Mouse (Mus musculus): ENCODE data around the gene Wwox. TPM values are rescaled to one million over a fixed set of nuclear protein-coding genes. Genes with fewer than 3 reads are reported as not detected.

The Wwox gene
- total RNA-seq, 1 experiment: 12.5 TPM

GRCm38 (mm10) chr8:115033194-115033593 lies 593.7 kb downstream of the Wwox start:
- Histone ChIP-seq H3K27ac (ENCODE audit: insufficient read depth, low read depth, low read length, poor library complexity, severe bottlenecking) (no peak overlapping the region), H3K36me3 (ENCODE audit: control insufficient read depth, insufficient read depth, low read length, poor library complexity, severe bottlenecking) (no peaks in the 10 kb centered on the region), H3K9ac (ENCODE audit: insufficient read depth, low read depth, low read length, poor library complexity, severe bottlenecking) (no peak overlapping the region), H3K4me1 (ENCODE audit: control insufficient read depth in 2 of 2, insufficient read depth in 2 of 2, low read length in 2 of 2, poor library complexity in 1 of 2) (no peaks in the 10 kb centered on the region), H3K9me3 (ENCODE audit: control insufficient read depth, insufficient read depth, low read depth, low read length) (no peaks in the 10 kb centered on the region), H3K4me3 (ENCODE audit: insufficient read depth in 1 of 2, low read depth in 1 of 2, low read length in 2 of 2, poor library complexity in 1 of 2, severe bottlenecking in 1 of 2) (no peak overlapping the region)
- in situ Hi-C loops (cut with MboI; ENCODE audit: low sequenced_read_pairs in 2 of 2, unreplicated experiment in 2 of 2): no loop called here
- TF ChIP-seq ZNF384 (IDR thresholded peaks at IDR 0.05; ENCODE audit: low read depth, low read length): no peak
- no peak for TF ChIP-seq HCFC1 (IDR thresholded peaks at IDR 0.05; ENCODE audit: borderline replicate concordance, insufficient read depth, low read length)
- TF ChIP-seq ZC3H11A (IDR thresholded peaks at IDR 0.05; ENCODE audit: borderline replicate concordance, low read depth, low read length): no peak
- no peak for TF ChIP-seq CHD2 (IDR thresholded peaks at IDR 0.05; ENCODE audit: low read depth, low read length)
- no peak for TF ChIP-seq MAFK (IDR thresholded peaks at IDR 0.05; ENCODE audit: insufficient read depth, low read depth, low read length)
- no peak for DNase-seq (ENCODE audit: low read depth, low spot score)

DNA sequence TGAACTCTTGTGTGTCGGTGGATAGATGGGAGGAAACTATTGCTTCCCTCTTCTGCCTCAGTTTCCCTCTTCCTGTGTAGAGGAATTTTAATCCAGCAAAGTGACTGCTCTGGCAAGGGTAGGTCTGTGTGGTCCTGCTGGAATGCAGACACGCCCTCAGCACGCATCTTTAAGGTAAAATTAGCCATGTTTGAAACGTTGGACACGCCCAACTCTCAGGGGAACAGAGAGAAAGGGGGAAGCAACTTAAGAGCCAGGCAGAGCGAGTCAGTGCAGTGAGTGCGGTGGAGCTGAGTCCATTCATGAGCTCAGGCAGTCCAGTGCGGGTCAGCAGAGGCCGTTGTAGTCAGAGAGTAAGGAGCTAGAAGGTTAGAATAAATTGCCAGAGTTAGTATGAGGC lies 596.6 kb downstream of the Wwox start:
- in situ Hi-C loops (cut with MboI; ENCODE audit: low sequenced_read_pairs in 2 of 2, unreplicated experiment in 2 of 2): no loop called here

GRCm38 (mm10) chr8:115038426-115038825 lies 599.0 kb downstream of the Wwox start:
- TF ChIP-seq ZNF384 (IDR thresholded peaks at IDR 0.05; ENCODE audit: low read depth, low read length): no peak
- no peak for TF ChIP-seq HCFC1 (IDR thresholded peaks at IDR 0.05; ENCODE audit: borderline replicate concordance, insufficient read depth, low read length)
- no peak for TF ChIP-seq MAFK (IDR thresholded peaks at IDR 0.05; ENCODE audit: insufficient read depth, low read depth, low read length)
- no peak for TF ChIP-seq ZC3H11A (IDR thresholded peaks at IDR 0.05; ENCODE audit: borderline replicate concordance, low read depth, low read length)
- no peak for TF ChIP-seq CHD2 (IDR thresholded peaks at IDR 0.05; ENCODE audit: low read depth, low read length)

More for the DNA sequence above, 596.6 kb downstream of the Wwox start:
- Histone ChIP-seq H3K4me1 (ENCODE audit: control insufficient read depth in 2 of 2, insufficient read depth in 2 of 2, low read length in 2 of 2, poor library complexity in 1 of 2) (no peaks in the 10 kb centered on the region; a peak in 1 of 4 replicates), H3K4me3 (ENCODE audit: insufficient read depth in 1 of 2, low read depth in 1 of 2, low read length in 2 of 2, poor library complexity in 1 of 2, severe bottlenecking in 1 of 2) (no peak overlapping the region), H3K27ac (ENCODE audit: insufficient read depth, low read depth, low read length, poor library complexity, severe bottlenecking) (no peak overlapping the region), H3K36me3 (ENCODE audit: control insufficient read depth, insufficient read depth, low read length, poor library complexity, severe bottlenecking) (no peaks in the 10 kb centered on the region), H3K9me3 (ENCODE audit: control insufficient read depth, insufficient read depth, low read depth, low read length) (no peaks in the 10 kb centered on the region), H3K9ac (ENCODE audit: insufficient read depth, low read depth, low read length, poor library complexity, severe bottlenecking) (no peak overlapping the region)
- no peak for DNase-seq (ENCODE audit: low read depth, low spot score)
- TF ChIP-seq HCFC1 (IDR thresholded peaks at IDR 0.05; ENCODE audit: borderline replicate concordance, insufficient read depth, low read length): no peak
- TF ChIP-seq CHD2 (IDR thresholded peaks at IDR 0.05; ENCODE audit: low read depth, low read length): no peak
- TF ChIP-seq MAFK (IDR thresholded peaks at IDR 0.05; ENCODE audit: insufficient read depth, low read depth, low read length): no peak
- TF ChIP-seq ZNF384 (IDR thresholded peaks at IDR 0.05; ENCODE audit: low read depth, low read length): no peak
- TF ChIP-seq ZC3H11A (IDR thresholded peaks at IDR 0.05; ENCODE audit: borderline replicate concordance, low read depth, low read length): no peak

DNA sequence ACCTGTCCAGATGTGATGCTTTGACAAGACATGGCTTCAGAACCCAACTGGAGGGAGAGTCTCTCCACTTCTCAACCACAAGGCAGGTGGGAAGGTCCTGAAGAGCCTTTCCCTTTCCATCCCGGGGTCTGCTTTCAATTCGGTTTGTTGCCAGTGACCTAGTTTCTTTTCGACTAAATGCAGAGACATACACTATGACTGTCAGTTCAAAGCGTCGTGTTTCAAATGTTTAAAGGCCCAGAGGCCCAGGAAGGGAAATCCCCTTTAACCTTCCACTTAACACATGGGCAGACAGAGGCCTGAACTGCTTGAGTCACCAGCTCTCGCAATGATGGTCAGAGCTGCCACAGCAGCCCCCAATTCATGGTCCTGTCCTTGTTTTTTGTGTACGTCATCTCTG lies 606.3 kb downstream of the Wwox start:
- H3K4me1 ChIP-seq (ENCODE audit: control insufficient read depth in 2 of 2, insufficient read depth in 2 of 2, low read length in 2 of 2, poor library complexity in 1 of 2): no peaks in the 10 kb centered on the region
- no peaks in the 10 kb centered on the region for H3K9me3 ChIP-seq (ENCODE audit: control insufficient read depth, insufficient read depth, low read depth, low read length)
- in situ Hi-C loops (cut with MboI; ENCODE audit: low sequenced_read_pairs in 2 of 2, unreplicated experiment in 2 of 2): no loop called here
- no peak overlapping the region for H3K27ac ChIP-seq (ENCODE audit: insufficient read depth, low read depth, low read length, poor library complexity, severe bottlenecking)
- H3K4me3 ChIP-seq (ENCODE audit: insufficient read depth in 1 of 2, low read depth in 1 of 2, low read length in 2 of 2, poor library complexity in 1 of 2, severe bottlenecking in 1 of 2): no peak overlapping the region
- TF ChIP-seq HCFC1 (IDR thresholded peaks at IDR 0.05; ENCODE audit: borderline replicate concordance, insufficient read depth, low read length): no peak
- no peak for TF ChIP-seq ZC3H11A (IDR thresholded peaks at IDR 0.05; ENCODE audit: borderline replicate concordance, low read depth, low read length)
- no peak for TF ChIP-seq MAFK (IDR thresholded peaks at IDR 0.05; ENCODE audit: insufficient read depth, low read depth, low read length)
- TF ChIP-seq ZNF384 (IDR thresholded peaks at IDR 0.05; ENCODE audit: low read depth, low read length): no peak
- TF ChIP-seq CHD2 (IDR thresholded peaks at IDR 0.05; ENCODE audit: low read depth, low read length): no peak
- no peak for DNase-seq (ENCODE audit: low read depth, low spot score)
- no peak overlapping the region for H3K9ac ChIP-seq (ENCODE audit: insufficient read depth, low read depth, low read length, poor library complexity, severe bottlenecking)
- H3K36me3 ChIP-seq (ENCODE audit: control insufficient read depth, insufficient read depth, low read length, poor library complexity, severe bottlenecking): no peaks in the 10 kb centered on the region

More at GRCm38 (mm10) chr8:115038426-115038825, 599.0 kb downstream of the Wwox start:
- no peaks in the 10 kb centered on the region for H3K36me3 ChIP-seq (ENCODE audit: control insufficient read depth, insufficient read depth, low read length, poor library complexity, severe bottlenecking)
- no peak overlapping the region for H3K27ac ChIP-seq (ENCODE audit: insufficient read depth, low read depth, low read length, poor library complexity, severe bottlenecking)
- DNase-seq (ENCODE audit: low read depth, low spot score): no peak
- no peak overlapping the region for H3K4me3 ChIP-seq (ENCODE audit: insufficient read depth in 1 of 2, low read depth in 1 of 2, low read length in 2 of 2, poor library complexity in 1 of 2, severe bottlenecking in 1 of 2)
- no peak overlapping the region for H3K9ac ChIP-seq (ENCODE audit: insufficient read depth, low read depth, low read length, poor library complexity, severe bottlenecking)
- H3K4me1 ChIP-seq (ENCODE audit: control insufficient read depth in 2 of 2, insufficient read depth in 2 of 2, low read length in 2 of 2, poor library complexity in 1 of 2): no peaks in the 10 kb centered on the region; a peak in 1 of 4 replicates
- in situ Hi-C loops (cut with MboI; ENCODE audit: low sequenced_read_pairs in 2 of 2, unreplicated experiment in 2 of 2): no loop called here
- no peaks in the 10 kb centered on the region for H3K9me3 ChIP-seq (ENCODE audit: control insufficient read depth, insufficient read depth, low read depth, low read length)

- in situ Hi-C loops (cut with MboI; ENCODE audit: low sequenced_read_pairs in 2 of 2, unreplicated experiment in 2 of 2): no loop called here
- Histone ChIP-seq H3K4me1 (ENCODE audit: control insufficient read depth in 2 of 2, insufficient read depth in 2 of 2, low read length in 2 of 2, poor library complexity in 1 of 2) (no peaks in the 10 kb centered on the region), H3K27ac (ENCODE audit: insufficient read depth, low read depth, low read length, poor library complexity, severe bottlenecking) (no peak overlapping the region), H3K9ac (ENCODE audit: insufficient read depth, low read depth, low read length, poor library complexity, severe bottlenecking) (no peak overlapping the region), H3K4me3 (ENCODE audit: insufficient read depth in 1 of 2, low read depth in 1 of 2, low read length in 2 of 2, poor library complexity in 1 of 2, severe bottlenecking in 1 of 2) (no peak overlapping the region), H3K36me3 (ENCODE audit: control insufficient read depth, insufficient read depth, low read length, poor library complexity, severe bottlenecking) (no peaks in the 10 kb centered on the region), H3K9me3 (ENCODE audit: control insufficient read depth, insufficient read depth, low read depth, low read length) (no peaks in the 10 kb centered on the region)
- TF ChIP-seq HCFC1 (IDR thresholded peaks at IDR 0.05; ENCODE audit: borderline replicate concordance, insufficient read depth, low read length): no peak
- no peak for TF ChIP-seq ZC3H11A (IDR thresholded peaks at IDR 0.05; ENCODE audit: borderline replicate concordance, low read depth, low read length)
- no peak for TF ChIP-seq CHD2 (IDR thresholded peaks at IDR 0.05; ENCODE audit: low read depth, low read length)
- TF ChIP-seq MAFK (IDR thresholded peaks at IDR 0.05; ENCODE audit: insufficient read depth, low read depth, low read length): no peak
- no peak for TF ChIP-seq ZNF384 (IDR thresholded peaks at IDR 0.05; ENCODE audit: low read depth, low read length)
- DNase-seq (ENCODE audit: low read depth, low spot score): no peak
Observed at GRCm38 (mm10) chr8:115046496-115046895, 607.0 kb downstream of the Wwox start.

Measured in ES-E14 (cell line).